8 mouse cellular contexts compared by ENCODE assay signal in genomic region chr7:120834426-120834825, GRCm38 (mm10). TPM values are rescaled to one million over a fixed set of nuclear protein-coding genes. Genes with fewer than 3 reads are reported as not detected.
DNase-seq lines count a peak whose midpoint lies in the region; ATAC-seq lines count a peak whose summit lies in the region.

No protein-coding gene starts in this region.

- no peak overlapping the region for H3K27ac ChIP-seq in heart, embryonic 12.5 days (ENCODE audit: poor library complexity, severe bottlenecking)
- no peak overlapping the region for H3K27ac ChIP-seq in hindbrain, embryonic 11.5 days (ENCODE audit: low read depth, low read length)

- H3K9ac ChIP-seq in heart, embryonic 12.5 days: no peak overlapping the region
- H3K9ac ChIP-seq in hindbrain, embryonic 11.5 days (ENCODE audit: low read depth, low read length): no peak overlapping the region

- no peak for ATAC-seq in heart, embryonic 12.5 days (ENCODE audit: insufficient number of reproducible peaks, low FRiP score)
- ATAC-seq in hindbrain, embryonic 11.5 days (ENCODE audit: low FRiP score): no peak
- ATAC-seq in megakaryocyte progenitor cell, adult 5-6 weeks (replicated peaks; ENCODE audit: poor library complexity): peak; percentile 26

- peak overlapping the region; percentile 61 for H3K4me3 ChIP-seq in heart, embryonic 12.5 days
- H3K4me3 ChIP-seq in hindbrain, embryonic 11.5 days (ENCODE audit: low read depth, low read length): peak overlapping the region; percentile 60

- peak overlapping the region; percentile 68 for H3K4me2 ChIP-seq in heart, embryonic 12.5 days
- peak overlapping the region; percentile 41 for H3K4me2 ChIP-seq in hindbrain, embryonic 11.5 days (replicated peaks; ENCODE audit: low read depth, low read length)

- 52% methylated on average over 6 of the region's 6 CpGs for WGBS in heart, embryonic 12.5 days
- 62% methylated on average over 6 of the region's 6 CpGs for WGBS in hindbrain, embryonic 11.5 days

- no peaks in the 10 kb centered on the region for H3K9me3 ChIP-seq in heart, embryonic 12.5 days (replicated peaks)
- H3K9me3 ChIP-seq in hindbrain, embryonic 11.5 days (ENCODE audit: control insufficient read depth, low read length): no peaks in the 10 kb centered on the region

- no peaks in the 10 kb centered on the region for H3K27me3 ChIP-seq in heart, embryonic 12.5 days (replicated peaks)
- peaks cover 11% of the 10 kb centered on the region for H3K27me3 ChIP-seq in hindbrain, embryonic 11.5 days (ENCODE audit: control insufficient read depth, insufficient read depth, low read length)

- H3K4me1 ChIP-seq in heart, embryonic 12.5 days (replicated peaks): peaks cover 15% of the 10 kb centered on the region
- H3K4me1 ChIP-seq in hindbrain, embryonic 11.5 days (replicated peaks; ENCODE audit: control insufficient read depth, insufficient read depth, low read length): peaks cover 3% of the 10 kb centered on the region; the same call in 1 of the 2 replicates

- H3K36me3 ChIP-seq in heart, embryonic 12.5 days: no peaks in the 10 kb centered on the region
- H3K36me3 ChIP-seq in hindbrain, embryonic 11.5 days (ENCODE audit: control insufficient read depth, insufficient read depth, low read length): no peaks in the 10 kb centered on the region

- no peak for DNase-seq in heart, postnatal 4 days
- DNase-seq in T-cell, adult 2 months (ENCODE audit: low spot score): peak; percentile 27
- no peak for DNase-seq in hindbrain, embryonic 11.5 days (ENCODE audit: low spot score)
- DNase-seq in embryo, embryonic 10.5 days (ENCODE audit: low spot score): no peak
- no peak for DNase-seq in layer of hippocampus, postnatal 36 days
- no peak for DNase-seq in embryo, embryonic 10 days (ENCODE audit: low spot score)

RNA-seq across cellular contexts. Expression of gene Eef2k, which starts 8.2 kb away (rescaled TPM):
- 14.9 and 17.1 TPM in 2 replicates for polyA plus RNA-seq in heart, embryonic 12.5 days (2016; fragmentation: Nextera tagmentation; extraction: Ambion mirVana)
- total RNA-seq in heart, postnatal 4 days (2021): 10 to 100 TPM; 36.9 to 38.0 TPM
- polyA plus RNA-seq in hindbrain, embryonic 11.5 days (2014; fragmentation: Nextera tagmentation; extraction: Ambion mirVana): 8.5 and 10.2 TPM in 2 replicates
- 32.5 and 34.4 TPM in 2 replicates for total RNA-seq in megakaryocyte progenitor cell, adult 5-6 weeks (2015)
- 80.5 and 85.0 TPM in 2 replicates for total RNA-seq in megakaryocyte progenitor cell, adult 5-6 weeks (2017)
- total RNA-seq in layer of hippocampus, postnatal 36 days (2021): 10 to 100 TPM; 24.8 to 26.7 TPM

RNA-seq across cellular contexts. Expression of gene Gm5737, which starts 22.3 kb away (rescaled TPM):
- not detected in 2 replicates for polyA plus RNA-seq in heart, embryonic 12.5 days (2016; fragmentation: Nextera tagmentation; extraction: Ambion mirVana)
- total RNA-seq in heart, postnatal 4 days (2021): not detected
- polyA plus RNA-seq in hindbrain, embryonic 11.5 days (2014; fragmentation: Nextera tagmentation; extraction: Ambion mirVana): not detected in 2 replicates
- total RNA-seq in megakaryocyte progenitor cell, adult 5-6 weeks (2015): not detected in 2 replicates
- not detected in 2 replicates for total RNA-seq in megakaryocyte progenitor cell, adult 5-6 weeks (2017)
- total RNA-seq in layer of hippocampus, postnatal 36 days (2021): not detected
